Mouse (Mus musculus) CH12.LX (cell line): ENCODE data around the gene Tpra1. TPM values are rescaled to one million over a fixed set of nuclear protein-coding genes. Genes with fewer than 3 reads are reported as not detected.

Experiments used
- DNase-seq: peaks from one replicate; pipeline ENCODE4 v3.0.0-alpha.2; 2013; ENCODE audit errors: extremely low read depth
- H3K27ac ChIP-seq: 2 replicates; pipeline ENCODE4 v1.5.1; 2012; ENCODE audit warnings: low read depth, mild to moderate bottlenecking, control low read depth, moderate library complexity; ENCODE audit not compliant: insufficient read depth
- H3K27me3 ChIP-seq: replicated peaks from 2 replicates; pipeline ENCODE3; 2012; ENCODE audit warnings: inconsistent platforms
- H3K36me3 ChIP-seq, 2 experiments: replicated peaks in 1 of 2; 2 replicates each; pipeline versions ENCODE3 to v1.6.1; 2012; ENCODE audit warnings: inconsistent platforms in 1 of 2, low read length in 1 of 2, mild to moderate bottlenecking in 1 of 2, mixed read lengths in 1 of 2, moderate library complexity in 1 of 2; ENCODE audit not compliant: control insufficient read depth in 1 of 2, insufficient read depth in 1 of 2
- H3K4me1 ChIP-seq, 2 experiments: 2 replicates each; pipeline ENCODE4 v1.6.1; 2012; ENCODE audit warnings: inconsistent platforms in 1 of 2, moderate library complexity in 1 of 2; ENCODE audit not compliant: insufficient read depth in 2 of 2, control insufficient read depth in 1 of 2
- H3K4me2 ChIP-seq: 2 replicates; pipeline ENCODE4 v1.6.1; 2012; ENCODE audit warnings: low read depth, mild to moderate bottlenecking, control low read depth; ENCODE audit not compliant: poor library complexity, insufficient read depth, severe bottlenecking
- H3K4me3 ChIP-seq, 3 experiments: fragments of 150-350 bp in 1 of 3; sonication (generic) in 1 of 3; replicated peaks in 1 of 3; 2 replicates each; pipeline versions ENCODE3 to v1.5.1; 2011 to 2012; ENCODE audit warnings: low read depth in 2 of 3, low read length in 2 of 3, mild to moderate bottlenecking in 2 of 3, moderate library complexity in 2 of 3, control low read depth in 1 of 3, improper control_type of control experiment in 1 of 3, inconsistent platforms in 1 of 3, mixed read lengths in 1 of 3; ENCODE audit not compliant: poor library complexity in 1 of 3
- H3K79me2 ChIP-seq: replicated peaks from 2 replicates; pipeline ENCODE4 v1.6.1; 2012; ENCODE audit warnings: mild to moderate bottlenecking, moderate library complexity; ENCODE audit not compliant: control insufficient read depth, poor library complexity, insufficient read depth, severe bottlenecking; ENCODE audit errors: extremely low read depth
- H3K9ac ChIP-seq: 2 replicates; pipeline ENCODE4 v1.6.1; 2012; ENCODE audit warnings: low read depth, mild to moderate bottlenecking, control low read depth, moderate library complexity; ENCODE audit not compliant: insufficient read depth
- H3K9me3 ChIP-seq: replicated peaks from 2 replicates; pipeline ENCODE3; 2012; ENCODE audit warnings: low read length, inconsistent platforms, mixed read lengths
- BHLHE40 ChIP-seq: IDR thresholded peaks from 2 replicates; pipeline ENCODE4 v1.6.1; 2011; ENCODE audit warnings: mild to moderate bottlenecking, low read depth, low read length, improper control_type of control experiment
- CHD1 ChIP-seq: IDR thresholded peaks from 2 replicates; pipeline ENCODE4 v1.6.1; 2012; ENCODE audit warnings: low read depth, low read length, improper control_type of control experiment, inconsistent platforms
- CHD2 ChIP-seq: IDR thresholded peaks from 2 replicates; pipeline ENCODE4 v1.6.1; 2011; ENCODE audit warnings: low read length, improper control_type of control experiment
- CTCF ChIP-seq, 2 experiments: IDR thresholded peaks in 1 of 2; conservative IDR thresholded peaks in 1 of 2; 2 replicates each; pipeline ENCODE4 v1.5.1; 2011 to 2012; ENCODE audit warnings: low read depth in 2 of 2, low read length in 2 of 2, improper control_type of control experiment in 1 of 2, inconsistent platforms in 1 of 2, mild to moderate bottlenecking in 1 of 2, moderate library complexity in 1 of 2
- E2F4 ChIP-seq: IDR thresholded peaks from 2 replicates; pipeline ENCODE4 v1.6.1; 2011; ENCODE audit warnings: low read depth, low read length, improper control_type of control experiment; ENCODE audit not compliant: insufficient replicate concordance
- ELF1 ChIP-seq: IDR thresholded peaks from 2 replicates; pipeline ENCODE4 v1.6.1; 2014; ENCODE audit warnings: low read depth, mild to moderate bottlenecking, inconsistent platforms, low read length, improper control_type of control experiment
- EP300 ChIP-seq: IDR thresholded peaks from 2 replicates; pipeline ENCODE4 v1.6.1; 2011; ENCODE audit warnings: low read length, improper control_type of control experiment
- ETS1 ChIP-seq: conservative IDR thresholded peaks from 2 replicates; pipeline ENCODE4 v1.6.1; 2012; ENCODE audit warnings: low read depth, mild to moderate bottlenecking, inconsistent platforms, low read length, improper control_type of control experiment, moderate library complexity
- GABPA ChIP-seq: IDR thresholded peaks from 2 replicates; pipeline ENCODE4 v1.6.1; 2012; ENCODE audit warnings: low read depth, low read length, improper control_type of control experiment, inconsistent platforms; ENCODE audit not compliant: insufficient replicate concordance
- HCFC1 ChIP-seq: IDR thresholded peaks from 2 replicates; pipeline ENCODE4 v1.6.1; 2012; ENCODE audit warnings: low read depth, mild to moderate bottlenecking, inconsistent platforms, low read length, improper control_type of control experiment
- IRF4 ChIP-seq: IDR thresholded peaks from 2 replicates; pipeline ENCODE4 v1.6.1; 2014; ENCODE audit warnings: low read depth, mild to moderate bottlenecking, inconsistent platforms, low read length, improper control_type of control experiment
- JUN ChIP-seq: IDR thresholded peaks from 2 replicates; pipeline ENCODE4 v1.6.1; 2011; ENCODE audit warnings: low read depth, mild to moderate bottlenecking, low read length, improper control_type of control experiment, moderate library complexity; ENCODE audit not compliant: insufficient read depth
- KAT2A ChIP-seq: IDR thresholded peaks from 2 replicates; pipeline ENCODE4 v1.6.1; 2012; ENCODE audit warnings: low read length, improper control_type of control experiment, inconsistent platforms; ENCODE audit not compliant: insufficient replicate concordance
- MAFK ChIP-seq: IDR thresholded peaks from 2 replicates; pipeline ENCODE4 v1.6.1; 2011; ENCODE audit warnings: low read length, improper control_type of control experiment; ENCODE audit not compliant: insufficient replicate concordance
- MAX ChIP-seq: IDR thresholded peaks from 2 replicates; pipeline ENCODE4 v1.6.1; 2011; ENCODE audit warnings: low read length, improper control_type of control experiment
- MAZ ChIP-seq: IDR thresholded peaks from 2 replicates; pipeline ENCODE4 v1.6.1; 2012; ENCODE audit warnings: low read depth, mild to moderate bottlenecking, inconsistent platforms, low read length, improper control_type of control experiment, moderate library complexity
- MEF2A ChIP-seq: IDR thresholded peaks from 2 replicates; pipeline ENCODE4 v1.6.1; 2014; ENCODE audit warnings: low read depth, mild to moderate bottlenecking, inconsistent platforms, low read length, improper control_type of control experiment, borderline replicate concordance
- MXI1 ChIP-seq: IDR thresholded peaks from 2 replicates; pipeline ENCODE4 v1.6.1; 2011; ENCODE audit warnings: mild to moderate bottlenecking, low read depth, low read length, improper control_type of control experiment
- MYC ChIP-seq: IDR thresholded peaks from 2 replicates; pipeline ENCODE4 v1.6.1; 2011; ENCODE audit warnings: low read depth, mild to moderate bottlenecking, improper control_type of control experiment, low read length
- NELFE ChIP-seq: IDR thresholded peaks from 2 replicates; pipeline ENCODE4 v1.6.1; 2011; ENCODE audit warnings: low read depth, low read length, improper control_type of control experiment
- POLR2AphosphoS2 ChIP-seq: IDR thresholded peaks from 2 replicates; pipeline ENCODE4 v1.6.1; 2011; ENCODE audit warnings: low read depth, low read length, improper control_type of control experiment
- RAD21 ChIP-seq: IDR thresholded peaks from 2 replicates; pipeline ENCODE4 v1.6.1; 2011; ENCODE audit warnings: low read depth, mild to moderate bottlenecking, low read length, improper control_type of control experiment, moderate library complexity
- RCOR1 ChIP-seq: conservative IDR thresholded peaks from 2 replicates; pipeline ENCODE4 v1.6.1; 2012; ENCODE audit warnings: low read depth, mild to moderate bottlenecking, inconsistent platforms, low read length, improper control_type of control experiment
- SIN3A ChIP-seq: IDR thresholded peaks from 2 replicates; pipeline ENCODE4 v1.6.1; 2012; ENCODE audit warnings: low read length, improper control_type of control experiment, inconsistent platforms
- SMC3 ChIP-seq: IDR thresholded peaks from 2 replicates; pipeline ENCODE4 v1.6.1; 2011; ENCODE audit warnings: low read depth, low read length, improper control_type of control experiment
- TCF12 ChIP-seq: IDR thresholded peaks from 2 replicates; pipeline ENCODE4 v1.6.1; 2014; ENCODE audit warnings: low read depth, mild to moderate bottlenecking, inconsistent platforms, low read length, improper control_type of control experiment
- USF1 ChIP-seq: IDR thresholded peaks from 2 replicates; pipeline ENCODE4 v1.6.1; 2014; ENCODE audit warnings: low read depth, mild to moderate bottlenecking, inconsistent platforms, low read length, improper control_type of control experiment
- USF2 ChIP-seq: conservative IDR thresholded peaks from 2 replicates; pipeline ENCODE4 v1.6.1; 2011; ENCODE audit warnings: low read depth, low read length, improper control_type of control experiment
- ZC3H11A ChIP-seq: IDR thresholded peaks from 2 replicates; pipeline ENCODE4 v1.6.1; 2012; ENCODE audit warnings: low read depth, mild to moderate bottlenecking, inconsistent platforms, low read length, improper control_type of control experiment
- ZKSCAN1 ChIP-seq: IDR thresholded peaks from 2 replicates; pipeline ENCODE4 v1.6.1; 2012; ENCODE audit warnings: low read depth, inconsistent platforms, low read length, improper control_type of control experiment, borderline replicate concordance
- ZMIZ1 ChIP-seq: IDR thresholded peaks from 2 replicates; pipeline ENCODE4 v1.6.1; 2012; ENCODE audit warnings: low read depth, mild to moderate bottlenecking, inconsistent platforms, low read length, improper control_type of control experiment
- dilution Hi-C: fragments of 300-500 bp; cut with MboI; formaldehyde crosslinking; loops from 2 replicates; pipeline ENCODE4 v1.14.3; 2020; ENCODE audit warnings: low sequenced_read_pairs; ENCODE audit not compliant: extremely low pct_unique_long_range_greater_than_20kb, extremely low pct_ligation_motif_present
- in situ Hi-C: fragments of 300-500 bp; cut with MboI; formaldehyde crosslinking; loops from 3 replicates; pipeline ENCODE4 v1.14.3; 2019; ENCODE audit warnings: low sequenced_read_pairs, low pct_ligation_motif_present, low pct_unique_long_range_greater_than_20kb, mixed read lengths
- polyA plus RNA-seq: library from polyadenylated mRNA; unstranded; fragments of >175 nt; gene quantifications from 2 replicates; pipeline ENCODE4 v1.2.1, GENCODE M21; 2012; ENCODE audit warnings: low read depth; ENCODE audit not compliant: insufficient read length
- total RNA-seq, 2 experiments: library from RNA; depleted of rRNA; stranded (reverse); fragments of 300-350 nt in 1 of 2; fragments of >200 nt in 1 of 2; gene quantifications; 2 replicates each; pipeline ENCODE4 v1.2.3; 2012 to 2014

The Tpra1 gene
- total and polyA plus RNA-seq, 3 experiments = 9.3 to 16.0 (median 15.6) TPM

DNA sequence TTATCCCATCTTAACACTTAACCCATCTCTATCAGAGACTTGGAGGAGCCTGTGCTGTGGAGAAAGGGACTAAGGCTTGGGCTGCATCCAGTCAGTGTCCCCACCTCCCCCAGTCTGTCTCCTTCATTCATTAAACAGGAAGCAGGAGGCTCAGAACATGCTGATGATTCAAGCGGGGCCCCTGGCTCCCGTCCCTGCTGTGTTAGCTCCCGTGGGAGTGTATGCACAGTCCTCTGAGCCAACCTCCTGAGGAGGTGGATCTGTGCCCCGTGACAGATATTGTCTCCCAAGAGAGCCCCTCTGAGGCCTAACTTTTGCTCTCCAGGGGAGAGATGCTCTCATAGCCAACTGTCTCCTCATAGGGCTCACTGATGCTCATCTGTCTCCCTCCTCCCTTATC is 32.8 kb downstream of the Tpra1 start:
- in situ Hi-C loops = loop anchor here (5.0 to 10.0 kb wide), 5 partner anchors 32 to 700 kb away; no protein-coding TSS in a partner anchor
- H3K27ac ChIP-seq = no peak overlapping the region
- no peaks in the 10 kb centered on the region for H3K27me3 ChIP-seq
- H3K4me1 ChIP-seq = peaks cover 50 to 81% of the 10 kb centered on the region in 2 experiments
- no peak overlapping the region; the same call in 1 of the 2 replicates for H3K4me2 ChIP-seq
- H3K4me3 ChIP-seq = no peak overlapping the region
- DNase-seq = peak; percentile 81
- H3K36me3 ChIP-seq = no peaks in the 10 kb centered on the region
- dilution Hi-C loops = no loop called here
- H3K9me3 ChIP-seq = no peaks in the 10 kb centered on the region
- no peak overlapping the region for H3K9ac ChIP-seq
- TF ChIP-seq ETS1 (peak; percentile 64), MAX (0 out of 2 replicates have a peak, but pooled peaks have one; percentile 17), ELF1 (0 out of 2 replicates have a peak, but pooled peaks have one; percentile 27), MXI1 (no peak), KAT2A (no peak), BHLHE40 (peak; percentile 72), POLR2AphosphoS2 (no peak)
- H3K79me2 ChIP-seq = no peaks in the 10 kb centered on the region

DNA sequence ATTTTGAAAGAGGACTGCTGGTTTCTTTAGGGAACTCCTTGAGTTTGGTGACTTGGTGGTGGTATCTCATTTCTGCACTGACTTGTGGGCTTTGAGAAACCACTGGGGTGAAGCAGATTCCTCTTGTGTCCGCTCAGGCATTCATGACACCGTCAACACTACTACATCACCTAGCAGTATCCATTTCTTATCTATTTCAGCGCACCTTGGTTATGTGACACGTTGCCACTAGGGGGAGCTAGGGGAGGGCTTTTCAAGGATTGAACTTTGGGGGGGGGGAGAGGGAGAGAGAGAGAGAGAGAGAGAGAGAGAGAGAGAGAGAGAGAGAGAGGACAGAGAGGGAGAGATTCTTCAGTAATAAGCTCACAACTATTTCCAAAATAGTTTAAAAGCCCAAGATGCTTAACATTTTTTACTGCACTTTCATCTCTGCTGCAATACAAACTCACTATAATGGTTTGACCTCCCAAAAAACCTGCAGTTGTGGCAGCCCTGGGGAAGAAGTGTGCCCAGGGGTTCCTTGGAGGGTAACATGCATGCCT is 33.8 kb downstream of the Tpra1 start:
- DNase-seq = peak; percentile 86
- peak overlapping the region; percentile 8; the same call in 1 of the 2 replicates for H3K27ac ChIP-seq
- H3K9me3 ChIP-seq = no peaks in the 10 kb centered on the region
- H3K4me3 ChIP-seq = no peak overlapping the region
- no peaks in the 10 kb centered on the region for H3K27me3 ChIP-seq
- peaks cover 59 to 81% of the 10 kb centered on the region in 2 experiments for H3K4me1 ChIP-seq
- in situ Hi-C loops = loop anchor here (10.0 kb wide), 3 partner anchors 69 to 699 kb away; no protein-coding TSS in a partner anchor
- dilution Hi-C loops = no loop called here
- no peak overlapping the region; the same call in 1 of the 2 replicates for H3K4me2 ChIP-seq
- H3K9ac ChIP-seq = no peak overlapping the region
- H3K36me3 ChIP-seq = no peaks in the 10 kb centered on the region
- H3K79me2 ChIP-seq = no peaks in the 10 kb centered on the region
- TF ChIP-seq EP300 (no peak), MXI1 (no peak), CHD1 (no peak), E2F4 (no peak), NELFE (no peak), CHD2 (no peak), MAZ (peak; percentile 97), USF1 (no peak), ETS1 (no peak), KAT2A (no peak), ZMIZ1 (no peak), ZC3H11A (peak; percentile 54), ELF1 (no peak), HCFC1 (no peak), GABPA (no peak), MAFK (no peak), MEF2A (0 out of 2 replicates have a peak, but pooled peaks have one; percentile 22), MYC (no peak; the same call in 1 of the 2 replicates), TCF12 (no peak), ZKSCAN1 (no peak), SMC3 (peak; percentile 87), RCOR1 (no peak), IRF4 (no peak; the same call in 1 of the 2 replicates), SIN3A (no peak), CTCF (conservative IDR thresholded peaks at IDR 0.05 in 1 of 2, IDR thresholded peaks at IDR 0.05 in 1 of 2; ENCODE audit: low read depth in 2 of 2, low read length in 2 of 2) (peak; percentile 38 to 84; a peak in 3 of 4 replicates), JUN (no peak), RAD21 (peak; percentile 71), USF2 (no peak), BHLHE40 (no peak; the same call in 1 of the 2 replicates)
